9 mouse cellular contexts compared by ENCODE assay signal in genomic region chr1:176223196-176223595, GRCm38 (mm10). TPM values are rescaled to one million over a fixed set of nuclear protein-coding genes. Genes with fewer than 3 reads are reported as not detected.
DNase-seq lines count a peak whose midpoint lies in the region; ATAC-seq and TF ChIP-seq lines count a peak whose summit lies in the region.
"Had no signal": no experiment of that assay in that cellular context is flagged by ENCODE, and none has a peak within 500 bp of the region (broad histone marks: within the 10 kb centered on the region; RNA-seq: fewer than 3 reads in every experiment).

No protein-coding gene starts in this region.

- WGBS in bone marrow, adult 2 months: 6% methylated on average over 12 of the region's 12 CpGs
- 6% methylated on average over 12 of the region's 12 CpGs for WGBS in embryonic facial prominence, embryonic 15.5 days

- ATAC-seq in embryonic facial prominence, embryonic 15.5 days (ENCODE audit: insufficient number of reproducible peaks, low FRiP score, low TSS enrichment, low read depth): no peak
- no peak for ATAC-seq in monocyte, adult 5-6 weeks (replicated peaks; ENCODE audit: insufficient number of reproducible peaks, low FRiP score, low TSS enrichment, poor library complexity, severe bottlenecking)

- H3K9ac ChIP-seq in ES-Bruce4 (ENCODE audit: low read depth, poor library complexity, severe bottlenecking): no peak overlapping the region
- no peak overlapping the region for H3K9ac ChIP-seq in embryonic facial prominence, embryonic 15.5 days

- no peaks in the 10 kb centered on the region for H3K36me3 ChIP-seq in ES-Bruce4 (ENCODE audit: control insufficient read depth, insufficient read depth, low read length, poor library complexity, severe bottlenecking)
- H3K36me3 ChIP-seq in embryonic facial prominence, embryonic 15.5 days: no peaks in the 10 kb centered on the region

- DNase-seq in heart, postnatal 10 days: peak; percentile 60 to 80
- DNase-seq in kidney, postnatal 36 days: peak; percentile 47 to 86
- DNase-seq in lung, adult 18-20 months: peak; percentile 21
- DNase-seq in ovary, postnatal 10 days (ENCODE audit: low spot score): peak; percentile 53

- peak; percentile 90 for TF ChIP-seq CTCF in ES-Bruce4 (IDR thresholded peaks at IDR 0.05; ENCODE audit: low read depth, low read length)
- TF ChIP-seq CTCF in bone marrow, adult 2 months (IDR thresholded peaks at IDR 0.05; ENCODE audit: control insufficient read depth, insufficient read depth, low read length): peak; percentile 30; the same call in 1 of the 2 replicates

- H3K27me3 ChIP-seq in ES-Bruce4 (ENCODE audit: control insufficient read depth, insufficient read depth, low read length, poor library complexity, severe bottlenecking): no peaks in the 10 kb centered on the region
- no peaks in the 10 kb centered on the region for H3K27me3 ChIP-seq in embryonic facial prominence, embryonic 15.5 days

- TF ChIP-seq POLR2A in ES-Bruce4 (IDR thresholded peaks at IDR 0.05; ENCODE audit: insufficient read depth, low read length): no peak
- no peak for TF ChIP-seq POLR2A in bone marrow, adult 2 months (IDR thresholded peaks at IDR 0.05; ENCODE audit: borderline replicate concordance, control insufficient read depth, low read depth, low read length)

- H3K9me3 ChIP-seq in ES-Bruce4 (replicated peaks; ENCODE audit: control insufficient read depth, insufficient read depth, low read length, poor library complexity, severe bottlenecking): no peaks in the 10 kb centered on the region
- H3K9me3 ChIP-seq in embryonic facial prominence, embryonic 15.5 days (replicated peaks): no peaks in the 10 kb centered on the region

- intact Hi-C loops in heart, postnatal 10 days (cut with DNase I): loop anchor here (1.0 to 5.0 kb wide), 4 partner anchors 194 to 639 kb away; no protein-coding TSS in a partner anchor

- H3K4me3 ChIP-seq in ES-Bruce4 (ENCODE audit: low read depth, low read length): no peak overlapping the region
- no peak overlapping the region for H3K4me3 ChIP-seq in bone marrow, adult 2 months (replicated peaks; ENCODE audit: control insufficient read depth, low read depth, low read length)
- H3K4me3 ChIP-seq in embryonic facial prominence, embryonic 15.5 days (replicated peaks): no peak overlapping the region
- H3K4me3 ChIP-seq: erythroblast, embryonic 14.5 days had no signal

- H3K4me2 ChIP-seq in embryonic facial prominence, embryonic 15.5 days (replicated peaks): peak overlapping the region; percentile 30

- H3K4me1 ChIP-seq in ES-Bruce4 (ENCODE audit: control insufficient read depth, insufficient read depth, low read length): no peaks in the 10 kb centered on the region
- H3K4me1 ChIP-seq in bone marrow, adult 2 months (ENCODE audit: control insufficient read depth, insufficient read depth, low read length): no peaks in the 10 kb centered on the region
- H3K4me1 ChIP-seq in embryonic facial prominence, embryonic 15.5 days: no peaks in the 10 kb centered on the region

- no peak for TF ChIP-seq EP300 in ES-Bruce4 (IDR thresholded peaks at IDR 0.05; ENCODE audit: insufficient read depth, low read depth, low read length)

- no peak overlapping the region for H3K27ac ChIP-seq in ES-Bruce4 (ENCODE audit: insufficient read depth, low read length)
- no peak overlapping the region for H3K27ac ChIP-seq in bone marrow, adult 2 months (ENCODE audit: control insufficient read depth, insufficient read depth, low read depth, low read length, poor library complexity)
- H3K27ac ChIP-seq in embryonic facial prominence, embryonic 15.5 days (replicated peaks): no peak overlapping the region

RNA-seq across cellular contexts. Expression of gene Pld5, which starts 51.9 kb away (rescaled TPM):
- 0.36 TPM in 1 of 2 replicates, not detected in the other for polyA plus RNA-seq in ES-Bruce4 (2011; ENCODE audit: insufficient read depth, insufficient read length, low read depth, missing spikeins)
- not detected in 2 replicates for polyA plus RNA-seq in bone marrow, adult 2 months (2011; ENCODE audit: insufficient read depth, insufficient read length, low replicate concordance, missing spikeins)
- 0.91 and 1.3 TPM in 2 replicates for polyA plus RNA-seq in embryonic facial prominence, embryonic 15.5 days (2015; fragmentation: Nextera tagmentation; extraction: Ambion mirVana)
- under 1 TPM; 0.12 to 0.29 TPM for total RNA-seq in heart, postnatal 10 days (2021)
- 0.19 TPM in 1 of 3 replicates, not detected in the others for total RNA-seq in monocyte, adult 5-6 weeks (2017)
- polyA plus RNA-seq: erythroblast, embryonic 14.5 days had no signal
